In genomic region chr11:119090076-119090960, GRCm38 (mm10) we compare ENCODE assay signal across 8 mouse cellular contexts. TPM values are rescaled to one million over a fixed set of nuclear protein-coding genes. Genes with fewer than 3 reads are reported as not detected.
DNase-seq lines count a peak whose midpoint lies in the region; ATAC-seq lines count a peak whose summit lies in the region.

No protein-coding gene starts in this region.

- no peaks in the 10 kb centered on the region for H3K36me3 ChIP-seq in embryonic facial prominence, embryonic 13.5 days
- no peaks in the 10 kb centered on the region for H3K36me3 ChIP-seq in hindbrain, embryonic 14.5 days (replicated peaks; ENCODE audit: control insufficient read depth, insufficient read depth)
- no peaks in the 10 kb centered on the region for H3K36me3 ChIP-seq in liver, embryonic 12.5 days

- no peak for ATAC-seq in embryonic facial prominence, embryonic 13.5 days (ENCODE audit: insufficient number of reproducible peaks, insufficient read depth, low FRiP score, low TSS enrichment, low read depth)
- no peak for ATAC-seq in hindbrain, embryonic 14.5 days (ENCODE audit: low FRiP score)
- no peak for ATAC-seq in liver, embryonic 12.5 days

- H3K4me3 ChIP-seq in embryonic facial prominence, embryonic 13.5 days = peak overlapping the region; percentile 54
- peak overlapping the region; percentile 50 for H3K4me3 ChIP-seq in hindbrain, embryonic 14.5 days (replicated peaks; ENCODE audit: low read length)
- H3K4me3 ChIP-seq in liver, embryonic 12.5 days = peak overlapping the region; percentile 49

- intact Hi-C loops in gastrocnemius, postnatal 14 days (cut with DNase I; ENCODE audit: low total_unique reads) = no loop called here

- H3K27ac ChIP-seq in embryonic facial prominence, embryonic 13.5 days = peak overlapping the region; percentile 28; the same call in 1 of the 2 replicates
- peak overlapping the region; percentile 20; the same call in 1 of the 2 replicates for H3K27ac ChIP-seq in hindbrain, embryonic 14.5 days
- no peak overlapping the region for H3K27ac ChIP-seq in liver, embryonic 12.5 days

- WGBS in embryonic facial prominence, embryonic 13.5 days = under 1% methylated on average over 75 of the region's 75 CpGs
- WGBS in hindbrain, embryonic 14.5 days = under 1% methylated on average over 66 of the region's 75 CpGs
- 2% methylated on average over 73 of the region's 75 CpGs for WGBS in liver, embryonic 12.5 days (ENCODE audit: insufficient replicate concordance)

- H3K9me3 ChIP-seq in embryonic facial prominence, embryonic 13.5 days = no peaks in the 10 kb centered on the region
- H3K9me3 ChIP-seq in hindbrain, embryonic 14.5 days (ENCODE audit: control insufficient read depth, low read length) = no peaks in the 10 kb centered on the region
- no peaks in the 10 kb centered on the region for H3K9me3 ChIP-seq in liver, embryonic 12.5 days (replicated peaks)

- H3K27me3 ChIP-seq in embryonic facial prominence, embryonic 13.5 days = peaks cover 48% of the 10 kb centered on the region
- H3K27me3 ChIP-seq in hindbrain, embryonic 14.5 days (ENCODE audit: control insufficient read depth, insufficient read depth, low read length) = peaks cover 33% of the 10 kb centered on the region
- peaks cover 98% of the 10 kb centered on the region for H3K27me3 ChIP-seq in liver, embryonic 12.5 days (replicated peaks)

- DNase-seq in gastrocnemius, postnatal 10 days = peak; percentile 29
- no peak for DNase-seq in gastrocnemius, adult 18-20 months (ENCODE audit: low spot score)
- DNase-seq in Muller cell, postnatal 12 days (ENCODE audit: inconsistent ontology term) = peak; percentile 9
- no peak for DNase-seq in hindbrain, embryonic 14.5 days (ENCODE audit: low spot score)
- peak; percentile 34 for DNase-seq in retina, embryonic 14.5 days (ENCODE audit: low spot score)
- DNase-seq in gastrocnemius, postnatal 14 days = no peak

- H3K4me1 ChIP-seq in embryonic facial prominence, embryonic 13.5 days = peaks cover 50% of the 10 kb centered on the region
- H3K4me1 ChIP-seq in hindbrain, embryonic 14.5 days (replicated peaks; ENCODE audit: control insufficient read depth, insufficient read depth, low read length) = peaks cover 24% of the 10 kb centered on the region
- peaks cover 54% of the 10 kb centered on the region for H3K4me1 ChIP-seq in liver, embryonic 12.5 days

- peak overlapping the region; percentile 77 for H3K9ac ChIP-seq in embryonic facial prominence, embryonic 13.5 days
- H3K9ac ChIP-seq in hindbrain, embryonic 14.5 days = peak overlapping the region; percentile 80
- H3K9ac ChIP-seq in liver, embryonic 12.5 days = peak overlapping the region; percentile 40; the same call in 1 of the 2 replicates

- peak overlapping the region; percentile 91 for H3K4me2 ChIP-seq in embryonic facial prominence, embryonic 13.5 days
- peak overlapping the region; percentile 97 for H3K4me2 ChIP-seq in hindbrain, embryonic 14.5 days (replicated peaks)
- peak overlapping the region; percentile 69 for H3K4me2 ChIP-seq in liver, embryonic 12.5 days

RNA-seq across cellular contexts. Expression of gene Cbx4, which starts 4.3 kb away (rescaled TPM):
- 1 to 10 TPM; 6.2 to 9.1 TPM for total RNA-seq in gastrocnemius, postnatal 10 days (2021)
- total RNA-seq in gastrocnemius, adult 18-20 months (2021) = 1 to 10 TPM; 1.6 to 2.5 TPM
- polyA plus RNA-seq in embryonic facial prominence, embryonic 13.5 days (2015; fragmentation: Nextera tagmentation; extraction: Ambion mirVana) = 13.0 and 14.4 TPM in 2 replicates
- 16.8 and 20.2 TPM in 2 replicates for polyA plus RNA-seq in hindbrain, embryonic 14.5 days (2014; fragmentation: Nextera tagmentation; extraction: Ambion mirVana)
- polyA plus RNA-seq in liver, embryonic 12.5 days (2016; fragmentation: Nextera tagmentation; extraction: Ambion mirVana) = 3.2 and 3.3 TPM in 2 replicates
- 1 to 10 TPM; 4.7 to 5.9 TPM for total RNA-seq in gastrocnemius, postnatal 14 days (2021)

RNA-seq across cellular contexts. Expression of gene Cbx8, which starts 49.5 kb away (rescaled TPM):
- 1 to 10 TPM; 2.3 to 4.7 TPM for total RNA-seq in gastrocnemius, postnatal 10 days (2021)
- 1 to 10 TPM; 2.6 to 3.5 TPM for total RNA-seq in gastrocnemius, adult 18-20 months (2021)
- polyA plus RNA-seq in embryonic facial prominence, embryonic 13.5 days (2015; fragmentation: Nextera tagmentation; extraction: Ambion mirVana) = 6.8 and 10.7 TPM in 2 replicates
- 8.5 and 9.8 TPM in 2 replicates for polyA plus RNA-seq in hindbrain, embryonic 14.5 days (2014; fragmentation: Nextera tagmentation; extraction: Ambion mirVana)
- polyA plus RNA-seq in liver, embryonic 12.5 days (2016; fragmentation: Nextera tagmentation; extraction: Ambion mirVana) = 2.5 and 3.3 TPM in 2 replicates
- 1 to 10 TPM; 2.1 to 2.7 TPM for total RNA-seq in gastrocnemius, postnatal 14 days (2021)

Comparison
In these comparisons a context has a peak if more than half of its experiments do, and no peak if none do; other contexts are left out.
1. DNase-seq: peak in gastrocnemius, postnatal 10 days (single experiment), Muller cell, postnatal 12 days (single experiment) and retina, embryonic 14.5 days (single experiment); none in gastrocnemius, adult 18-20 months (single experiment), hindbrain, embryonic 14.5 days (single experiment) and gastrocnemius, postnatal 14 days (single experiment).
2. Peak in every context shown above with its lines, with median percentiles within 50 percentile points of each other: H3K4me2 ChIP-seq, H3K4me3 ChIP-seq and H3K9ac ChIP-seq.